26 mouse cellular contexts compared by ENCODE assay signal in genomic region chr7:98995126-98995727, GRCm38 (mm10).
DNase-seq lines count a peak whose midpoint lies in the region; ATAC-seq and TF ChIP-seq lines count a peak whose summit lies in the region.
"Had no signal": no experiment of that assay in that cellular context is flagged by ENCODE, and none has a peak within 500 bp of the region (broad histone marks: within the 10 kb centered on the region; RNA-seq: fewer than 3 reads in every experiment).

No protein-coding gene starts in this region.

- no peaks in the 10 kb centered on the region for H3K27me3 ChIP-seq in lung, postnatal 0 days (replicated peaks; ENCODE audit: insufficient read depth, low read length)
- H3K27me3 ChIP-seq: forebrain, embryonic 13.5 days; heart, embryonic 13.5 days; limb, embryonic 15.5 days; liver, embryonic 13.5 days; neural tube, embryonic 15.5 days had no signal

- H3K4me3 ChIP-seq in lung, postnatal 0 days (ENCODE audit: low read depth, low read length), result no peak overlapping the region
- H3K4me3 ChIP-seq: forebrain, embryonic 13.5 days; gastrocnemius, adult 2 months; heart, adult 2 months; heart, embryonic 13.5 days; limb, embryonic 10.5 days; limb, embryonic 15.5 days; liver, embryonic 13.5 days; neural tube, embryonic 15.5 days had no signal

- 61% methylated on average over 5 of the region's 5 CpGs for WGBS in lung, postnatal 0 days

- no peaks in the 10 kb centered on the region for H3K9me3 ChIP-seq in lung, postnatal 0 days (ENCODE audit: low read length)
- H3K9me3 ChIP-seq: forebrain, embryonic 13.5 days; heart, embryonic 13.5 days; limb, embryonic 10.5 days; limb, embryonic 15.5 days; liver, embryonic 13.5 days; neural tube, embryonic 15.5 days had no signal

- DNase-seq in lung, postnatal 0 days (ENCODE audit: low spot score), result peak; percentile 42
- DNase-seq in lung, postnatal 36 days, result no peak
- DNase-seq in T-cell, adult 2 months (ENCODE audit: low spot score), result peak; percentile 8
- DNase-seq in ovary, postnatal 36 days (ENCODE audit: low spot score), result no peak
- DNase-seq in kidney, adult 11 months, result no peak
- DNase-seq: adrenal gland, adult 8-10 months; B cell, adult 2 months; cerebellum, adult 8-10 months; cerebellum, postnatal 25 days; gastrocnemius, adult 2 months; gastrocnemius, postnatal 36 days; heart, adult 2 months; heart, postnatal 10 days; kidney, adult 2 months; kidney, postnatal 4 days; layer of hippocampus, postnatal 36 days; liver, embryonic 13.5 days; midbrain, embryonic 14.5 days had no signal

- 0 out of 2 replicates have a peak overlapping the region, but pooled peaks have one; percentile 28 for H3K27ac ChIP-seq in lung, postnatal 0 days (ENCODE audit: low read length)
- H3K27ac ChIP-seq: forebrain, embryonic 13.5 days; gastrocnemius, adult 2 months; heart, adult 2 months; hindbrain, embryonic 14.5 days; limb, embryonic 10.5 days; limb, embryonic 15.5 days; liver, embryonic 13.5 days; neural tube, embryonic 15.5 days; stomach, postnatal 0 days had no signal

- TF ChIP-seq CTCF in lung, postnatal 0 days (IDR thresholded peaks at IDR 0.05), result no peak

- peak; percentile 75 for ATAC-seq in lung, postnatal 0 days
- ATAC-seq in CD4-positive, CD25-positive, alpha-beta regulatory T cell, adult 4 months, result peak; percentile 72
- ATAC-seq: forebrain, embryonic 13.5 days had no signal

- H3K9ac ChIP-seq in lung, postnatal 0 days (replicated peaks; ENCODE audit: low read depth), result no peak overlapping the region
- H3K9ac ChIP-seq: forebrain, embryonic 13.5 days; heart, embryonic 13.5 days; hindbrain, embryonic 14.5 days; limb, embryonic 15.5 days; liver, embryonic 13.5 days; neural tube, embryonic 15.5 days had no signal

- no peaks in the 10 kb centered on the region; the same call in 1 of the 2 replicates for H3K4me1 ChIP-seq in lung, postnatal 0 days (ENCODE audit: insufficient read depth, low read depth, low read length)
- H3K4me1 ChIP-seq: forebrain, embryonic 13.5 days; neural tube, embryonic 15.5 days had no signal

- TF ChIP-seq EP300 in lung, postnatal 0 days (IDR thresholded peaks at IDR 0.05), result peak; percentile 89

- peaks cover 6% of the 10 kb centered on the region; the same call in 1 of the 2 replicates for H3K36me3 ChIP-seq in lung, postnatal 0 days (ENCODE audit: insufficient read depth, low read length)
- H3K36me3 ChIP-seq: limb, embryonic 10.5 days; limb, embryonic 15.5 days; neural tube, embryonic 15.5 days had no signal

- H3K4me2 ChIP-seq in lung, postnatal 0 days (replicated peaks; ENCODE audit: low read depth, low read length), result no peak overlapping the region
- H3K4me2 ChIP-seq: forebrain, embryonic 13.5 days; heart, embryonic 13.5 days; hindbrain, embryonic 14.5 days; limb, embryonic 15.5 days; liver, embryonic 13.5 days; neural tube, embryonic 15.5 days had no signal

Comparison
In these comparisons a context has a peak if more than half of its experiments do, and no peak if none do; other contexts are left out.
1. DNase-seq: peak in lung, postnatal 0 days (single experiment) and T-cell, adult 2 months (single experiment); none in lung, postnatal 36 days (single experiment), ovary, postnatal 36 days (single experiment) and kidney, adult 11 months (single experiment).